Mouse (Mus musculus) heart, adult 2 months (tissue): ENCODE measurements around the gene Gm16181.

Experiments used
- CTCF ChIP-seq: fragments of 200-600 bp; IDR thresholded peaks from 2 replicates; pipeline ENCODE4 v1.8.1; 2022; ENCODE audit warnings: antibody characterized with exemption, mild to moderate bottlenecking, moderate library complexity
- EP300 ChIP-seq: fragments of 200-500 bp; IDR thresholded peaks from 2 replicates; pipeline ENCODE4 v1.6.1; 2011; ENCODE audit warnings: low read depth, low read length, control low read depth; ENCODE audit not compliant: insufficient read depth
- POLR2A ChIP-seq: fragments of 200-500 bp; IDR thresholded peaks from 2 replicates; pipeline ENCODE4 v1.6.1; 2011; ENCODE audit warnings: mild to moderate bottlenecking, low read depth, low read length, control low read depth; ENCODE audit not compliant: insufficient read depth

GRCm38 (mm10) chr17:35190096-35190495, 30.5 kb upstream of the Gm16181 start:
- TF ChIP-seq POLR2A (no peak), CTCF (no peak), EP300 (no peak)
